10 mouse cellular contexts compared by ENCODE assay signal in the genomic region with DNA sequence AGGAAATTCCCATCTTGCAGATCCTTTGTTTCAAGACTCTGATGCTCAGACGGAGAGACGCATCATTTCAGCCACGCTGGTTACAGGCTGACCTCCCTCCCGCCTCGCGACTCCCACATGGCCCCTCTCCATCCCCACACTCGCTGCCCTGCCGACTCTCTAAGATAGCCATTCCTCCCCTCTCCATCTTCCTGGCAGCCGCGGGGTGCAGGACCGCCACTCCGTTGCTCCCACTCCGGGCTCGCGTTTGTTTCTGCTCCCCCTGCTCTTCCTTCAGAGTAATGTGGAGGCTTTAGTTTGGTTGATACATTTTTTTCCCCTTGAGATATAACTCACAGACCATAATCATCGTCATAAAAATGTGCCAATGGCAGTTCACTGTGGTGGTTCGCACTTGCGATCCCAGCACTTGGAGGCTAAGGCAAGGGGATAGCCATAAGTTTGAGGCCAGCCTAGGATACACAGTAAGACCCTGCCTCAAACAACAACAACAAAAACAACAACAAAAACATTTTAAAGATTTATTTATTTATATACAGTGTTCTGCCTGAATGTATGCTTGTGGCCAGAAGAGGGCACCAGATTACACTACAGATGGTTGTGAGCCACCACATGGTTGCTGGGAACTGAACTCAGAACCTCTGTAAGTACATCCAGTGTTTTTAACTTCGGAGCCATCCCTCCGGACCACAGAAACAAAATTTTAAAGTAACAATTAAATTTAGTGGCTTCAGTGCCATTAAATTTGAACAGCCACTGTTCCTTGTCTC. TPM values are rescaled to one million over a fixed set of nuclear protein-coding genes. Genes with fewer than 3 reads are reported as not detected.
A peak's percentile ranks its signal among the peaks of the same experiment; 100 is the strongest.
DNase-seq lines count a peak whose midpoint lies in the region; ATAC-seq and TF ChIP-seq lines count a peak whose summit lies in the region.
"Had no signal": no experiment of that assay in that cellular context is flagged by ENCODE, and none has a peak within 500 bp of the region (broad histone marks: within the 10 kb centered on the region; RNA-seq: fewer than 3 reads in every experiment).

No protein-coding gene starts in this region.

- H3K9ac ChIP-seq in forebrain, postnatal 0 days, result no peak overlapping the region
- H3K9ac ChIP-seq in midbrain, embryonic 12.5 days (replicated peaks), result no peak overlapping the region

- WGBS in kidney, adult 2 months, result 45% methylated on average over 20 of the region's 20 CpGs
- 24% methylated on average over 20 of the region's 20 CpGs for WGBS in forebrain, postnatal 0 days
- 25% methylated on average over 20 of the region's 20 CpGs for WGBS in midbrain, embryonic 12.5 days
- 90% methylated on average over 20 of the region's 20 CpGs for WGBS in thymus, adult 2 months

- no peak for ATAC-seq in forebrain, postnatal 0 days
- ATAC-seq in midbrain, embryonic 12.5 days (ENCODE audit: low FRiP score, low read depth), result no peak
- ATAC-seq in monocyte, adult 5-6 weeks (replicated peaks; ENCODE audit: insufficient number of reproducible peaks, low FRiP score, low TSS enrichment, poor library complexity, severe bottlenecking), result no peak

- no peak overlapping the region for H3K4me3 ChIP-seq in kidney, adult 2 months (ENCODE audit: insufficient read depth, low read depth, low read length)
- H3K4me3 ChIP-seq in forebrain, postnatal 0 days (ENCODE audit: low read depth, low read length), result no peak overlapping the region
- 0 out of 2 replicates have a peak overlapping the region, but pooled peaks have one; percentile 9 for H3K4me3 ChIP-seq in midbrain, embryonic 12.5 days
- H3K4me3 ChIP-seq in thymus, adult 2 months (ENCODE audit: control insufficient read depth, insufficient read depth, low read length), result no peak overlapping the region

- no peak for TF ChIP-seq POLR2A in kidney, adult 2 months (IDR thresholded peaks at IDR 0.05; ENCODE audit: low read depth, low read length)
- no peak for TF ChIP-seq POLR2A in brain, embryonic 14.5 days (IDR thresholded peaks at IDR 0.05; ENCODE audit: borderline replicate concordance, extremely low read depth, insufficient read depth, insufficient read length, poor library complexity, severe bottlenecking)
- TF ChIP-seq POLR2A in thymus, adult 2 months (IDR thresholded peaks at IDR 0.05; ENCODE audit: control insufficient read depth, extremely low read depth, insufficient read depth, low read length, poor library complexity), result no peak

- no peak for TF ChIP-seq CTCF in kidney, adult 2 months (conservative IDR thresholded peaks at IDR 0.05; ENCODE audit: insufficient read depth, insufficient read length, low read depth, low read length)
- peak; percentile 16; the same call in 1 of the 2 replicates for TF ChIP-seq CTCF in brain, embryonic 14.5 days (IDR thresholded peaks at IDR 0.05; ENCODE audit: borderline replicate concordance, extremely low read depth, insufficient read depth, insufficient read length)
- peak; percentile 41 for TF ChIP-seq CTCF in forebrain, postnatal 0 days (IDR thresholded peaks at IDR 0.05; ENCODE audit: low read depth)
- no peak for TF ChIP-seq CTCF in thymus, adult 2 months (IDR thresholded peaks at IDR 0.05; ENCODE audit: borderline replicate concordance, control insufficient read depth, extremely low read depth, insufficient read depth, low read length, poor library complexity)

- H3K4me2 ChIP-seq in forebrain, postnatal 0 days (ENCODE audit: low read depth), result 0 out of 2 replicates have a peak overlapping the region, but pooled peaks have one; percentile 18
- peak overlapping the region; percentile 32 for H3K4me2 ChIP-seq in midbrain, embryonic 12.5 days (replicated peaks)

- peak overlapping the region; percentile 43; the same call in 1 of the 2 replicates for H3K27ac ChIP-seq in kidney, adult 2 months (ENCODE audit: insufficient read depth, low read depth, low read length)
- H3K27ac ChIP-seq in forebrain, postnatal 0 days (ENCODE audit: low read depth, low read length), result no peak overlapping the region
- no peak overlapping the region for H3K27ac ChIP-seq in midbrain, embryonic 12.5 days (replicated peaks)
- H3K27ac ChIP-seq in thymus, adult 2 months (ENCODE audit: control insufficient read depth, insufficient read depth, low read length), result no peak overlapping the region

- peaks cover 5% of the 10 kb centered on the region; the same call in 1 of the 2 replicates for H3K4me1 ChIP-seq in kidney, adult 2 months (ENCODE audit: control insufficient read depth, insufficient read depth, low read length)
- H3K4me1 ChIP-seq in forebrain, postnatal 0 days (ENCODE audit: insufficient read depth), result peaks cover 6% of the 10 kb centered on the region
- H3K4me1 ChIP-seq in midbrain, embryonic 12.5 days, result peaks cover 16% of the 10 kb centered on the region
- peaks cover 8% of the 10 kb centered on the region for H3K4me1 ChIP-seq in thymus, adult 2 months (replicated peaks; ENCODE audit: control insufficient read depth, insufficient read depth, low read length)

- DNase-seq in kidney, adult 2 months, result peak; percentile 42
- no peak for DNase-seq in kidney, postnatal 14 days
- DNase-seq in brain, embryonic 14.5 days (ENCODE audit: low read depth), result no peak
- no peak for DNase-seq in forebrain, postnatal 0 days
- no peak for DNase-seq in urinary bladder, postnatal 4 days (ENCODE audit: low spot score in 2 of 2)
- no peak for DNase-seq in thymus, adult 2 months
- DNase-seq: left cerebral cortex, postnatal 4 days; thymus, postnatal 14 days had no signal

- no peaks in the 10 kb centered on the region for H3K36me3 ChIP-seq in kidney, adult 2 months (ENCODE audit: control insufficient read depth, insufficient read depth, low read length)
- H3K36me3 ChIP-seq in forebrain, postnatal 0 days (ENCODE audit: insufficient read depth), result no peaks in the 10 kb centered on the region
- H3K36me3 ChIP-seq in midbrain, embryonic 12.5 days, result no peaks in the 10 kb centered on the region
- H3K36me3 ChIP-seq in thymus, adult 2 months (ENCODE audit: control insufficient read depth, insufficient read depth, low read length), result no peaks in the 10 kb centered on the region

- no peaks in the 10 kb centered on the region for H3K9me3 ChIP-seq in forebrain, postnatal 0 days (ENCODE audit: low read length)
- peaks cover 5% of the 10 kb centered on the region; the same call in 1 of the 2 replicates for H3K9me3 ChIP-seq in midbrain, embryonic 12.5 days

- H3K27me3 ChIP-seq in kidney, adult 2 months (replicated peaks; ENCODE audit: control insufficient read depth, insufficient read depth, low read length), result no peaks in the 10 kb centered on the region; the same call in 1 of the 2 replicates
- no peaks in the 10 kb centered on the region for H3K27me3 ChIP-seq in forebrain, postnatal 0 days (ENCODE audit: insufficient read depth, low read length)
- H3K27me3 ChIP-seq in midbrain, embryonic 12.5 days, result peaks cover 27% of the 10 kb centered on the region
- H3K27me3 ChIP-seq in thymus, adult 2 months (ENCODE audit: control insufficient read depth, insufficient read depth, low read length), result no peaks in the 10 kb centered on the region

RNA-seq across cellular contexts. Expression of gene Uggt1, which starts 11.5 kb away (rescaled TPM):
- polyA plus RNA-seq in kidney, adult 2 months (2012; rRNA removed), result 12.6 and 15.3 TPM in 2 replicates
- 23.2 and 30.6 TPM in 2 replicates for polyA plus RNA-seq in brain, embryonic 14.5 days (2012; rRNA removed)
- 38.6 and 54.1 TPM in 2 replicates for total RNA-seq in forebrain, postnatal 0 days (2014; rRNA removed)
- polyA plus RNA-seq in forebrain, postnatal 0 days (2015; fragmentation: Nextera tagmentation; extraction: Ambion mirVana), result 19.2 and 24.5 TPM in 2 replicates
- polyA plus RNA-seq in midbrain, embryonic 12.5 days (2016; fragmentation: Nextera tagmentation; extraction: Ambion mirVana), result 63.4 and 64.1 TPM in 2 replicates
- polyA plus RNA-seq in thymus, adult 2 months (2012; rRNA removed), result 31.8 and 33.0 TPM in 2 replicates
- 91.2 to 135 TPM (median 106 TPM) in 3 replicates for total RNA-seq in monocyte, adult 5-6 weeks (2017)

RNA-seq across cellular contexts. Expression of gene Neurl3, which starts 18.4 kb away (rescaled TPM):
- polyA plus RNA-seq in kidney, adult 2 months (2012; rRNA removed), result 7.4 and 9.9 TPM in 2 replicates
- polyA plus RNA-seq in brain, embryonic 14.5 days (2012; rRNA removed), result 0.87 and 1.3 TPM in 2 replicates
- total RNA-seq in forebrain, postnatal 0 days (2014; rRNA removed), result 0.43 and 0.54 TPM in 2 replicates
- polyA plus RNA-seq in forebrain, postnatal 0 days (2015; fragmentation: Nextera tagmentation; extraction: Ambion mirVana), result 0.53 and 0.85 TPM in 2 replicates
- polyA plus RNA-seq in midbrain, embryonic 12.5 days (2016; fragmentation: Nextera tagmentation; extraction: Ambion mirVana), result 0.31 and 0.43 TPM in 2 replicates
- polyA plus RNA-seq in thymus, adult 2 months (2012; rRNA removed), result 13.4 and 14.3 TPM in 2 replicates
- total RNA-seq in monocyte, adult 5-6 weeks (2017), result 315 to 366 TPM (median 360 TPM) in 3 replicates

RNA-seq across cellular contexts. Expression of gene Arid5a, which starts 51.5 kb away (rescaled TPM):
- 3.3 and 4.5 TPM in 2 replicates for polyA plus RNA-seq in kidney, adult 2 months (2012; rRNA removed)
- 1.8 and 2.8 TPM in 2 replicates for polyA plus RNA-seq in brain, embryonic 14.5 days (2012; rRNA removed)
- total RNA-seq in forebrain, postnatal 0 days (2014; rRNA removed), result 3.9 and 9.8 TPM in 2 replicates
- 2.2 and 3.4 TPM in 2 replicates for polyA plus RNA-seq in forebrain, postnatal 0 days (2015; fragmentation: Nextera tagmentation; extraction: Ambion mirVana)
- polyA plus RNA-seq in midbrain, embryonic 12.5 days (2016; fragmentation: Nextera tagmentation; extraction: Ambion mirVana), result 2.9 and 3.1 TPM in 2 replicates
- polyA plus RNA-seq in thymus, adult 2 months (2012; rRNA removed), result 51.7 and 57.2 TPM in 2 replicates
- total RNA-seq in monocyte, adult 5-6 weeks (2017), result 47.3 to 80.2 TPM (median 65.0 TPM) in 3 replicates

Comparison
In these comparisons a context has a peak if more than half of its experiments do, and no peak if none do; other contexts are left out.
1. CTCF ChIP-seq: peak in brain, embryonic 14.5 days (single experiment) and forebrain, postnatal 0 days (single experiment); none in kidney, adult 2 months (single experiment) and thymus, adult 2 months (single experiment).